Mouse (Mus musculus) bone marrow macrophage, adult 2 months (primary cell): ENCODE results near the gene Pcolce2. TPM values are rescaled to one million over a fixed set of nuclear protein-coding genes. Genes with fewer than 3 reads are reported as not detected.
"Not testable (repeated sequence)": the region's sequence is repeated elsewhere in the genome, so short reads cannot be mapped to it uniquely, and the experiment has no call there.

Source experiments
- H3K27ac ChIP-seq: 2 replicates; pipeline ENCODE4 v1.5.1; 2012; ENCODE audit warnings: low read depth, low read length; ENCODE audit not compliant: insufficient read depth
- H3K4me1 ChIP-seq: 2 replicates; pipeline ENCODE4 v1.6.1; 2012; ENCODE audit warnings: low read length; ENCODE audit not compliant: control insufficient read depth, insufficient read depth
- H3K4me3 ChIP-seq: 2 replicates; pipeline ENCODE4 v1.5.1; 2012; ENCODE audit warnings: mild to moderate bottlenecking, low read length, moderate library complexity; ENCODE audit not compliant: insufficient read depth
- CTCF ChIP-seq: IDR thresholded peaks from 2 replicates; pipeline ENCODE4 v1.5.1; 2012; ENCODE audit warnings: low read depth, mild to moderate bottlenecking, low read length, moderate library complexity
- POLR2A ChIP-seq: IDR thresholded peaks from 2 replicates; pipeline ENCODE4 v1.6.1; 2012; ENCODE audit warnings: mild to moderate bottlenecking, low read depth, low read length, borderline replicate concordance
- polyA plus RNA-seq: library from polyadenylated mRNA; stranded (reverse); fragments of >200 nt; gene quantifications from 2 replicates; pipeline ENCODE4 v1.2.4, GENCODE M21; 2012; ENCODE audit not compliant: missing spikeins, insufficient read depth, insufficient read length

Gene Pcolce2
- polyA plus RNA-seq, 1 experiment: not detected

DNA sequence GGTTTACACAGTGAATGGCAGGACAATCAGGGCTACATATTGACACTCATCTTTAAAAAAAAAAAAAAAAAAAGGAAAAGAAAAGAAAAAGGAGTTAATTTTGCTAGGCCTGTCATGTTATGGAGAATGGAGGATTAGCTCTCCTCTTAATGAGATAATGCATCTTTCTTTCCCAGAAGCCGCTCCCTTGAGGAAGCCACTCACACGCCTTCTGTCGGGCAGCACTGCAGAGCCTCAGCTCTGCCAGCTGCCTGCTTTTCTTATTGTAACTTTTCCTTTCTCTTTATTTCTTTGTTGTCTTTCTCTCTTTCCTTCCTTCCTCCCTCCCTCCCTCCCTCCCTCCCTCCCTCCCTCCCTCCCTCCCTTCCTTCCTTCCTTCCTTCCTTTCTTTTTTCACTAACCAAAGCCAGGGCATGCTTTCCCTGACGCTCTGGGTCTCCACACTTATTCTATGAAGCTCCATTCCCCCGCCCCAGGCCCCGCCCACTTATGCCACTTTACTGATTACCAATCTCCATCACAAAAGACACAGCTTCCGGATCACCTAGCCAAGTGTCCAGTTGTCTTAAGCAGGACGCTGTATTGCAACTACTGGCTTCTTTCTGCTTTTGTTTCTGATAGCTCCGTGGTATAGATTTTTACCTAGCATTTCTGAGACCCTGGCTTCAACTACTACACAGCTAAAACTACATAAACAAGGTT is 23.8 kb upstream of the Pcolce2 start:
- Histone ChIP-seq H3K4me1 (no peaks in the 10 kb centered on the region), H3K27ac (no peak overlapping the region)
- TF ChIP-seq CTCF: no peak
- no peak for TF ChIP-seq POLR2A

DNA sequence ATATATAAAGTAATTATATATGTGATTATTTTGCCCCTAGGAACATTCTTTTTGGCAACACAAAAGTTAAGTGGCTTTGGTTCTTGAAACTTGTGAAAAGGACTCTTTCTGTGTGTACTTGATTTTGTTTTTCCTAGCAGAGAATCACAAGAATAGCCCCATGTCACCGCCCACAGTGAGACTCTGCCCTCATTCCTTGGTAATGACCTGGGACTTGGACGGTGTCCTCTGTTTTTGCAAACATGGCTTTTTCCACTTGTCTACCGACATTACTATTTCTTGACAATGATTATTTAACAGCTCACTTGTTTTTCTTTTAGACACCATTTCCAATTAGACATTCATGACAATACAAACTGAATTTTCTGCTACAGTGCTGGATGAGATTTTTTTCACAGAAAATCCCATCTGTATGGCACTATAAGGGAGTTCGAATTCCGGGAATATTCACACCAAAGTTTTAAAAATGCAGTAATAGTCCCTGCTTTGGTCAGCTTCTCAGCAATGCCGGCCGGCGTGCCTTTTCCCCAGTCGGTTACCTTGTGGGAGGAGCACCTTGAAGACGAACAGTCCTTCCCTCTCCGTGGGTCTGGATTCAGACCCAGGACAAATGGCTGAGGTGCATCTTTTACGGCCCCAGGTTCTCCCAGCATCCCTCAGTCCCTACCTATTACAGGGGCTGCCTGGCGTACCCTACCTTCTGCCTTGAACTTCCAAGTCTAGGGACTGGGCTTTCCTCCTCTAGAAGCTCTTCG is 22.4 kb upstream of the Pcolce2 start:
- Histone ChIP-seq H3K4me3 (no peak overlapping the region), H3K4me1 (no peaks in the 10 kb centered on the region), H3K27ac (no peak overlapping the region)
- TF ChIP-seq CTCF (no peak), POLR2A (no peak)

More for the DNA sequence above, 23.8 kb upstream of the Pcolce2 start:
- H3K4me3 ChIP-seq: no peak overlapping the region

DNA sequence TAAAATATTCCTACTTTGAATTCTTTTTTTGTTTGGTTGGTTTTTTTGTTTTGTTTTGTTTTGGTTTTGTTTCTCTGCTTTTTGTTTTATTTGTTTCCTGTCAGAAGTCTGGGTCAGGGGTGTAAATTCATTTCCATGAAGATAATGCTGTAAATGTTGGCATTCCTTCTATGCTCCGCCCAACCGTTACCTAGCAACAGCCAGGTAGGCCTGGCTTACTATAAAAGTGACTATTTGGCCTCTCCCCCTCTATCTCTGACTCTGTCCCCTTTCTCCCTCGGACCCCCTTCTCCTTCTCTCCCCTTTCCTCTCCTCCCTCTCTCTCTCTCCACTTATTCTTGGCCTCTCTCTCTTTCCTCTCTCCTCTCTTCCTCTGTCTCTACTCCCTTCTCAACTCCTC is 21.4 kb upstream of the Pcolce2 start:
- Histone ChIP-seq H3K4me1 (no peaks in the 10 kb centered on the region), H3K27ac (no peak overlapping the region), H3K4me3 (no peak overlapping the region)
- TF ChIP-seq CTCF (no peak), POLR2A (no peak)

DNA sequence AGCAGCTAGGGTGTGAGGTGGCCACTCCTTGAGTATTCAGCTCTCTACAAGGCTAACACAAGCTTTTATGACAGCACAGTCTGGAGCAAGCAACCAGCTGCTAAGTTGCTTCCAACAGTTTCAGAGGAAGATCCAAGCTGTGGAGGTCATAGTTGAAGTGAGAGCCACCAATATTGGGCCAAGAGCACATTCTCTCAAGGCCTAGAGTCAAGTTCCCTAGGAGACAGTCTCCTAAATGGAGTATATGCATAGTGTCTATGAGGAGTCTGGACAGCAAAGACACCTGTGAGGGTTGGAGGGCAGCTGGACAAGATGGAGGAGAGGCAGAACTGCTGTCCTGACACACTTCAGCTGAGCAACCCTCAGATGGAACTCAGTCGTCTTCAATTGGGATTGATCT is 18.8 kb upstream of the Pcolce2 start:
- Histone ChIP-seq H3K4me3 (no peak overlapping the region), H3K27ac (no peak overlapping the region), H3K4me1 (no peaks in the 10 kb centered on the region)
- TF ChIP-seq POLR2A: no peak
- no peak for TF ChIP-seq CTCF

DNA sequence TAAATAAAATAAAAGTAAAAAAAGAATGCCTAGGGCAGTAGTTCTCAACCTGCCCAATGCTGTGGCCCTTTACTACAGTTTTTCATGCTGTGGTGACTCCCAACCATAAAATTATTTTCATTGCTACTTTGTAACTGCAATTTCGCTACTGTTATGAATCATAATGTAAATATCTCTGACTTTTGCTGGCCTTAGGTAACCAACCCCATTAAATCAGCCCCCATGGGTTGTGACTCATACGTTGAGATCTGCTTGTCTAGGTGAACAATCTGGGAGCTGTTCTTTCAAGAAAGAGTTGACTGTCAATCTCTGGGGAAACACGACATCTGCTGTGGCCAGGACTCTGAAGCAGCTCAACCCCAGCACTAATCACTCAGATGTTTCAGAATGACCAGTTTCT is 13.3 kb upstream of the Pcolce2 start:
- H3K4me3 ChIP-seq: no peak overlapping the region
- no peak overlapping the region for H3K27ac ChIP-seq
- no peaks in the 10 kb centered on the region for H3K4me1 ChIP-seq
- TF ChIP-seq POLR2A: no peak
- TF ChIP-seq CTCF: no peak

DNA sequence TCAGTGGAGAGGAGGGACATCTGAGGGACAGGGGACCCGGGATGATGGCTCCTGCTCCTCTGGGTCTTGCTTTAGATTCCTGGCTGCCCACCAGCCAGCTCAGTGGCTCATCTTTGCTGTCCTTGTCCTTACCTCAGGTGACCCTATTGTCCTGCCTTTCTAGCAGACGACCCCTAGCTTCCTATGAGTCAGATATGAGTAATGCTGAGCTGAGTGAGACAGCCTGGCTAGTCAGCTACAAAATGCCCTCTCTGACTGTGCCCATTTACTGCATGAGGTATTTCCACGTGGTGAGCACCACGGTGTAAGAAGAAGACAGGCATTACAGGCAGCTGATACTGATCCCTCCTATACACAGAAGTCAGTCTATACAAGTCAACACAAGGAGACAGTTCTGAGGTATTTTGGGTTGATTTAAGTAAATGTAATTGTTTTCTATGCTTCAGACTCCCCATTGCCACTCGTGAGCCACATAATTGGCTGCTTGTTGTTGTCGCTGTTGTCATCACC is 8.9 kb upstream of the Pcolce2 start:
- Histone ChIP-seq H3K4me3 (no peak overlapping the region), H3K27ac (no peak overlapping the region), H3K4me1 (no peaks in the 10 kb centered on the region)
- TF ChIP-seq CTCF: no peak
- no peak for TF ChIP-seq POLR2A

DNA sequence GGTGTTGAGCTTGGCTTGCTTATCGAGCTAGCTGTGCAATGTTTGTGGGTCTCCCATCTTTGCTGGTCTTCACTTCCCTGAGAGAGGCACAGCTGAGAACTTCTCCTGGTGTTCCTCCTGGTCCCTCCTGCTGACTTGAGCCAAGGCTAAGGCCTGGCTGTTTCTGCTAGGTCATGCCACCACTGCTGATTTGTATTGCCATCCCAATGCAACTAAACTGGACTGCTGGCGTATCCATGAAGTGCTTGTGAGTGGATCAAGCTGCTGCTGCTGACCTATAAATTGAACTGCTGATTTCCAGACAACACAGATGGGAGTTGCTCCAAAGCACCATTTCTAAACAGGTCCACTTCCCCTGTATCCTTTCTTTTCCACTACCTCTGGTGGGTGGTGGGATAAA is 7.8 kb upstream of the Pcolce2 start:
- H3K27ac ChIP-seq, H3K4me1 ChIP-seq, H3K4me3 ChIP-seq: not testable (repeated sequence)

DNA sequence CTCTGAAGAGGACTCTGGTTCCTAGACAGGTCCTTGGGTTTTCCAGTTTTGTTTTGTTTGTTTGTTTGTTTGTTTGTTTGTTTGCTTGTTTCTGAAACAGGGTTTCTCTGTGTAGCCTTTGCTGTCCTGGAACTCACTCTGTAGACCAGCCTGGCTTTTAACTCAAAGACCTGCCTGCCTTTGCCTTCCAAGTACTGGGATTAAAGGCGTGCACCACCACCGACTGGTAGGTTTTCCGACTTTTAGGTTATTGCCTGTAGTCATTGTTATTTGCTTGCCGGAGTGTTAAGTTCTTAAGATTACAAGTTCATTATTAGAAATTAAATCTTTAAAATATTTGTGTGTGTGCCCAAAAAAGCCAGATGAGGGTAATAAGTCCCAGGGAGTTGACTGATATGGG is 1.0 kb upstream of the Pcolce2 start:
- Histone ChIP-seq H3K27ac (no peak overlapping the region), H3K4me3 (no peak overlapping the region), H3K4me1 (no peaks in the 10 kb centered on the region)
- TF ChIP-seq POLR2A (no peak), CTCF (no peak)

DNA sequence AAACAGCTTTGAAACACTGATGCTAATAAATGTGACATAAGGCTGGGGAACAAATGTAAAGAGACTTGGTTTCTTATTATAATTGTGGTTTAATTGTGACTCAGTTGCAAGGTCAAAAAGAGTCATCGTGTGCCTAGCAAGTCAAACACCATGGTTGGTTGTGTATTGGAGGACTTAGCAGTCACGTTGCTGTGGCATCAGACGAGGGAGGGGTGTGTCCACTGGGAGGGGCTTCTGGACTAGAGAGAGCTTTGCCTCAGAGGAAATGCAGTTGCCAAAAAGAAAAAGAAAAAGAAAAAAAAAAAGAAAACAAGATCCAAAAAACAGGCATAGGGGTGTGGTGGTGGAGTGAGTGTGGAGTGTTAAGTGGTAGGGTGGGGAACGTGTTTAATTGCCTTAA is 2.5 kb downstream of the Pcolce2 start:
- Histone ChIP-seq H3K4me3 (no peak overlapping the region), H3K27ac (no peak overlapping the region), H3K4me1 (no peaks in the 10 kb centered on the region)
- no peak for TF ChIP-seq POLR2A
- TF ChIP-seq CTCF: no peak

DNA sequence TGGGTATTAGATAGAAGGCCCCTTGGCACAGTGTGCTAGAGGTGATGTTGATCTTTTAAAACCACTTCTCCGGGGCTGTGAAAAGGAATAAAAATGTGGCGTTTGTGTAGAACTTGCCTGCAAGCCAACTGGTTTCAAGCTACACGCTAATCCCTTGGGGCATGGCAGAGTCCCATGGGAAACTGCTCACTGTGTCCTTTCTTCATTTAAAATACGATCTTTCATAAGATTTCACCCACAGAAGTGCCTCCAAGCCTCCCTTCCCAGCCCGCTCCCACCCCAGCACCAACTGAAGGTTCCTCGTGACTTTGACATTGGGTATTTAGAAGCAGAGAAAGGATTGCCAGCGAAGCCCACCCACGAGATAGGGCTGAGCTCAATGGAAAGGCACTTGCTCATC is 8.5 kb downstream of the Pcolce2 start:
- no peak overlapping the region for H3K27ac ChIP-seq
- H3K4me1 ChIP-seq: no peaks in the 10 kb centered on the region
- H3K4me3 ChIP-seq: no peak overlapping the region
- no peak for TF ChIP-seq POLR2A
- no peak for TF ChIP-seq CTCF

DNA sequence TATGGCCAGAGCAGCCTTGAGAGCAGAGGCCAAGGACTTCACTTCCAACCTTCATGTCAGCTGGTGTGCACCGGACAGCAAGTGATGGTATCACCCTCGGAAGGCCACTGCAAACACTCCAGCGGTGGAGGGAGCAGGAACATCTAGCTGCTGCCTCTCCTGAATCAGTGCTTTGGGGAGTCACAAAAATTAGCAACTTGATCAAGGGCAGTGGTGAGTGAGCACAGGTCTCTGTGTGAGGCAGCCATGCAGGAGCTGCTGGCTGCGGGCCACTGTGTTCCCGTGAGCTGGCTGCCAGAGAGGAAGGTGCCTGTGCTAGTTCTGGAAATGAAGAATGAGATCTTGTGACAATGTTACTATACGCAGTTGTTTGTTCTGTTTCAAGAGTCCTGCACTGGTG is 16.0 kb downstream of the Pcolce2 start:
- TF ChIP-seq POLR2A (no peak), CTCF (no peak)

More for the DNA sequence above, 16.0 kb downstream of the Pcolce2 start:
- Histone ChIP-seq H3K4me1 (no peaks in the 10 kb centered on the region), H3K27ac (no peak overlapping the region), H3K4me3 (no peak overlapping the region)
